Mouse (Mus musculus): ENCODE results near the gene Trim67. TPM values are rescaled to one million over a fixed set of nuclear protein-coding genes. Genes with fewer than 3 reads are reported as not detected.

The Trim67 gene
- total and polyA plus RNA-seq, 3 experiments, result 0.05 TPM; not detected in 2

- no peaks in the 10 kb centered on the region for H3K9me3 ChIP-seq (replicated peaks)
- no peak for DNase-seq (ENCODE audit: low spot score)
- peaks cover 12% of the 10 kb centered on the region; the same call in 1 of the 2 replicates for H3K4me1 ChIP-seq (ENCODE audit: insufficient read depth, low read depth, low read length)
- TF ChIP-seq POLR2AphosphoS5 (IDR thresholded peaks at IDR 0.05; ENCODE audit: insufficient replicate concordance, low read depth, low read length) (no peak), TAL1 (conservative IDR thresholded peaks at IDR 0.05; ENCODE audit: low read depth, low read length) (no peak), GATA1 (IDR thresholded peaks at IDR 0.05; ENCODE audit: borderline replicate concordance, low read length) (no peak), GATA2 (IDR thresholded peaks at IDR 0.05; ENCODE audit: borderline replicate concordance, low read depth, low read length) (no peak), CTCF (IDR thresholded peaks at IDR 0.05; ENCODE audit: low read depth, low read length) (no peak)
- peaks cover 98% of the 10 kb centered on the region for H3K36me3 ChIP-seq (replicated peaks)
- H3K4me3 ChIP-seq (ENCODE audit: low read depth, low read length), result no peak overlapping the region
- ATAC-seq (ENCODE audit: extremely low read depth, insufficient number of reproducible peaks, low FRiP score, poor library complexity, severe bottlenecking), result no peak
- no peaks in the 10 kb centered on the region for H3K27me3 ChIP-seq (ENCODE audit: insufficient read depth, low read length)
Measured at GRCm38 (mm10) chr8:124878141-124878540, 85.2 kb downstream of the Trim67 start.

- Histone ChIP-seq H3K4me3 (ENCODE audit: low read depth, low read length) (no peak overlapping the region), H3K4me1 (ENCODE audit: insufficient read depth, low read depth, low read length) (peaks cover 12% of the 10 kb centered on the region; the same call in 1 of the 2 replicates), H3K27me3 (ENCODE audit: insufficient read depth, low read length) (no peaks in the 10 kb centered on the region), H3K9me3 (replicated peaks) (no peaks in the 10 kb centered on the region), H3K36me3 (replicated peaks) (peaks cover 98% of the 10 kb centered on the region)
- no peak for DNase-seq (ENCODE audit: low spot score)
- TF ChIP-seq GATA2 (IDR thresholded peaks at IDR 0.05; ENCODE audit: borderline replicate concordance, low read depth, low read length) (no peak), TAL1 (conservative IDR thresholded peaks at IDR 0.05; ENCODE audit: low read depth, low read length) (no peak), GATA1 (IDR thresholded peaks at IDR 0.05; ENCODE audit: borderline replicate concordance, low read length) (no peak), CTCF (IDR thresholded peaks at IDR 0.05; ENCODE audit: low read depth, low read length) (no peak), POLR2AphosphoS5 (IDR thresholded peaks at IDR 0.05; ENCODE audit: insufficient replicate concordance, low read depth, low read length) (no peak)
- ATAC-seq (ENCODE audit: extremely low read depth, insufficient number of reproducible peaks, low FRiP score, poor library complexity, severe bottlenecking), result no peak
Measured at GRCm38 (mm10) chr8:124878946-124879526, 86.1 kb downstream of the Trim67 start.

Other genes with a start within 250 kb of the Trim67 start
- not detected in 2 replicates for gene Agt, start 223.4 kb upstream of the Trim67 start, total RNA-seq (2014; fragmentation: Nextera tagmentation)
- gene Agt, start 223.4 kb upstream of the Trim67 start, total RNA-seq (2017), result not detected in 2 replicates
- gene Agt, start 223.4 kb upstream of the Trim67 start, polyA plus RNA-seq (2012), result not detected in 2 replicates
- not detected in 2 replicates for gene Capn9, start 217.0 kb upstream of the Trim67 start, total RNA-seq (2014; fragmentation: Nextera tagmentation)
- not detected in 2 replicates for gene Capn9, start 217.0 kb upstream of the Trim67 start, total RNA-seq (2017)
- not detected in 2 replicates for gene Capn9, start 217.0 kb upstream of the Trim67 start, polyA plus RNA-seq (2012)
- 26.9 and 27.9 TPM in 2 replicates for gene 2310022B05Rik, start 129.7 kb upstream of the Trim67 start, total RNA-seq (2014; fragmentation: Nextera tagmentation)
- gene 2310022B05Rik, start 129.7 kb upstream of the Trim67 start, total RNA-seq (2017), result 5.8 and 7.2 TPM in 2 replicates
- 16.8 and 20.3 TPM in 2 replicates for gene 2310022B05Rik, start 129.7 kb upstream of the Trim67 start, polyA plus RNA-seq (2012)
- 26.2 and 35.1 TPM in 2 replicates for gene Ttc13, start 71.1 kb upstream of the Trim67 start, total RNA-seq (2014; fragmentation: Nextera tagmentation)
- 30.4 and 35.5 TPM in 2 replicates for gene Ttc13, start 71.1 kb upstream of the Trim67 start, total RNA-seq (2017)
- 6.8 and 9.2 TPM in 2 replicates for gene Ttc13, start 71.1 kb upstream of the Trim67 start, polyA plus RNA-seq (2012)
- gene Arv1, start 71.0 kb upstream of the Trim67 start, total RNA-seq (2014; fragmentation: Nextera tagmentation), result 12.4 and 26.0 TPM in 2 replicates
- 4.2 and 5.0 TPM in 2 replicates for gene Arv1, start 71.0 kb upstream of the Trim67 start, total RNA-seq (2017)
- gene Arv1, start 71.0 kb upstream of the Trim67 start, polyA plus RNA-seq (2012), result 22.0 and 22.9 TPM in 2 replicates
- gene Fam89a, start 41.3 kb upstream of the Trim67 start, total RNA-seq (2014; fragmentation: Nextera tagmentation), result not detected in 2 replicates
- gene Fam89a, start 41.3 kb upstream of the Trim67 start, total RNA-seq (2017), result 0.35 TPM in 1 of 2 replicates, not detected in the other
- not detected in 2 replicates for gene Fam89a, start 41.3 kb upstream of the Trim67 start, polyA plus RNA-seq (2012)
- 125 and 146 TPM in 2 replicates for gene Gnpat, start 69.9 kb downstream of the Trim67 start, total RNA-seq (2014; fragmentation: Nextera tagmentation)
- 129 and 131 TPM in 2 replicates for gene Gnpat, start 69.9 kb downstream of the Trim67 start, total RNA-seq (2017)
- 80.5 and 128 TPM in 2 replicates for gene Gnpat, start 69.9 kb downstream of the Trim67 start, polyA plus RNA-seq (2012)
- 49.3 and 61.9 TPM in 2 replicates for gene 2810004N23Rik, start 70.0 kb downstream of the Trim67 start, total RNA-seq (2014; fragmentation: Nextera tagmentation)
- 73.7 and 74.1 TPM in 2 replicates for gene 2810004N23Rik, start 70.0 kb downstream of the Trim67 start, total RNA-seq (2017)
- 41.9 and 52.6 TPM in 2 replicates for gene 2810004N23Rik, start 70.0 kb downstream of the Trim67 start, polyA plus RNA-seq (2012)
- 14.4 and 15.1 TPM in 2 replicates for gene Exoc8, start 104.6 kb downstream of the Trim67 start, total RNA-seq (2014; fragmentation: Nextera tagmentation)
- 22.8 and 24.8 TPM in 2 replicates for gene Exoc8, start 104.6 kb downstream of the Trim67 start, total RNA-seq (2017)
- 10.4 and 10.9 TPM in 2 replicates for gene Exoc8, start 104.6 kb downstream of the Trim67 start, polyA plus RNA-seq (2012)
- 42.4 and 43.5 TPM in 2 replicates for gene Sprtn, start 104.8 kb downstream of the Trim67 start, total RNA-seq (2014; fragmentation: Nextera tagmentation)
- 34.7 and 35.8 TPM in 2 replicates for gene Sprtn, start 104.8 kb downstream of the Trim67 start, total RNA-seq (2017)
- 13.0 and 21.7 TPM in 2 replicates for gene Sprtn, start 104.8 kb downstream of the Trim67 start, polyA plus RNA-seq (2012)
- gene Egln1, start 156.2 kb downstream of the Trim67 start, total RNA-seq (2014; fragmentation: Nextera tagmentation), result 39.3 and 40.8 TPM in 2 replicates
- 31.8 and 33.8 TPM in 2 replicates for gene Egln1, start 156.2 kb downstream of the Trim67 start, total RNA-seq (2017)
- gene Egln1, start 156.2 kb downstream of the Trim67 start, polyA plus RNA-seq (2012), result 17.6 and 19.9 TPM in 2 replicates
- gene Tsnax, start 219.9 kb downstream of the Trim67 start, total RNA-seq (2014; fragmentation: Nextera tagmentation), result 25.5 and 33.2 TPM in 2 replicates
- 45.8 and 49.7 TPM in 2 replicates for gene Tsnax, start 219.9 kb downstream of the Trim67 start, total RNA-seq (2017)
- gene Tsnax, start 219.9 kb downstream of the Trim67 start, polyA plus RNA-seq (2012), result 17.0 and 17.6 TPM in 2 replicates

All from G1E (cell line).